Mouse (Mus musculus) naive thymus-derived CD4-positive, alpha-beta T cell, adult 2 months (primary cell): Measurements from ENCODE around the gene Plxna4.

Experiments
- DNase-seq: peaks from one replicate; pipeline ENCODE4 v3.0.0-alpha.2; 2011; ENCODE audit warnings: low read depth

Gene Plxna4

DNA sequence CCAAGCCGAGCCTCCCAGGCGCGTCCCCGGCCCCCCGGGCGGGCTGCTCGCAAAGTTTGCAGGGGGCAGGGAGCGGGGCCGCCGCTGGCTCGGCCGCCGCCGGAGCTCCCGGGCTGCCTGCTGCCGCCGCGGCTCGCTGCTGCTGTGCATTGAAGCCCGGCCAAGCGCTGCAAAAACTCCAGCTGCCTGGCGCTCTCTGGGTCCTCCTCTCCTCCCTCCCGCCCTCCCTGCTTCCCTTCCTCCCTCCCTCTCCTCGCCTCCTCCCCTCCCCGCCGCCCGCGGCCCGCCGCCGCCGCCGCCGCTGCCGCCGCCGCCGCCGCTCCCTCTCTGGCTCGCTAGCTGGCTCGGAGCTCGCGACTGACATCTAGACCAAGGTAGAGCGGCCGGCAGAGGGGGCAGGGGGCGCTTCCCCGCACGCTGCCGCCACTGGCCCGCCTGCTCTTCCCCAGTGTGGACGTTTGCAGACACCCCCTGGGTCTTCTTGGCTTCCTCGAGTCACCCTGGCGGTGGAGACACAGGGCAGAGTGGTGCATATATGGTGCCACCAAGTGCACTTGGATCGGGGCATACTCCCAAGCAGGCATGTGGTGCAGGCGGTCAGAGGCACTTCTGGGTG is at the start of gene Plxna4:
Plxna4 (minus strand) TSS at position 137 of the 616 bp plus-strand sequence.
- DNase-seq = no peak

DNA sequence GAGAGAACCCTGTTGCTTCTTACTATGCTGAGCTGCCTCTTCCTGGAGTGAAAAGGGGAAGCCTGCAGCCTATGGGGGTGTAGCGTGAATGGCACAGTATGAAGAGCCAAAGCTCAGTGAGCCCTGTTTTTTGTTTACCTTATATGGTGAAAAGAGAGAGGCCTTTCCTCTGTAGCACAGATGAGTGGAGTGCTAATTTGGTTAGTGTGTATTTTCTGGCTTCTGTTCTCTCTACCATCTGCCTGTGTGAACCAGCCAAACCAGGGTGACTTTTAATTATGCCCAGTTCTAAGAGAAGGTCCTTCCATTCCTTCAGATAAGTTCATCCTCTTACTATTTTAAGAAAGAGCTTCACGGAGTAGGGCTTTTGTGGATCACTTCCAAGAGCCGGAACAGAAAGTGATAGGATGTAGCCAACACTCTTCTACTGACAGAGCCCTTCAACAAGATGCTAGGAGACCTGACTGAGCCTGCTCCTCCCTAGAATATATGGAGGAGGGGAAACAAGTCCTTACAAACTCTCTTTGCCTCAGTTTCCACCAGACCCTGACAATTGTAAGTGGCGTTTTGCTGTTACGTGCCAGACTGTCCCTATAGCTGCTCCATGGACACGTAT is 49.7 kb upstream of the Plxna4 start:
- DNase-seq = no peak

DNA sequence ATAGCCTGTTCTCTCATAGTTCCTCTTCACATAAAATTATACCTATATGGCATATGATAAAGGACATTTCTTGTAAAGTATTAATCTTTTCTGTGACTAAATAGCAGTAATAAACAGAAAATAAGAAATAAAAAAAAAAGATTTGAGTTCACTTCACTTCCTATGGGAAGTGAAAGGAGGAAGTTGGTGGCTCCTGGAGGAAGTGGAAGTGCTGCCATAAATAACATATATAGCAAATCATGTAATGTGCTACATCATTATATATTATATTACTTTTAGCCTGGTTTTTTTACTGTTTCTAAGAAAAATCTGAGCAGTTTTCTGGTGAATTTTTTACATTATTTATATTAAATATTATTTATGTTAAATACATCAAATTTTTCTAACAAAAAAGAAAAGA is 22.7 kb upstream of the Plxna4 start:
- no peak for DNase-seq

- DNase-seq = no peak
Observed at GRCm38 (mm10) chr6:32606787-32607186, 18.8 kb upstream of the Plxna4 start.

GRCm38 (mm10) chr6:32605581-32605980 is 17.6 kb upstream of the Plxna4 start:
- DNase-seq = no peak

GRCm38 (mm10) chr6:32604901-32605300 is 16.9 kb upstream of the Plxna4 start:
- no peak for DNase-seq

GRCm38 (mm10) chr6:32602130-32602529 is 14.1 kb upstream of the Plxna4 start:
- DNase-seq = no peak

GRCm38 (mm10) chr6:32601306-32601705 is 13.3 kb upstream of the Plxna4 start:
- DNase-seq = no peak

GRCm38 (mm10) chr6:32595591-32595990 is 7.6 kb upstream of the Plxna4 start:
- DNase-seq = no peak

- DNase-seq = peak; percentile 21
Observed at GRCm38 (mm10) chr6:32590979-32591758, 3.2 kb upstream of the Plxna4 start.

GRCm38 (mm10) chr6:32589632-32590031 is 1.6 kb upstream of the Plxna4 start:
- DNase-seq = no peak

- DNase-seq = no peak
Observed at GRCm38 (mm10) chr6:32587136-32588009, 619 bp downstream of the Plxna4 start.

- DNase-seq = no peak
Observed at GRCm38 (mm10) chr6:32586821-32587135, 1.2 kb downstream of the Plxna4 start.

GRCm38 (mm10) chr6:32586390-32586789 is 1.6 kb downstream of the Plxna4 start:
- no peak for DNase-seq

DNA sequence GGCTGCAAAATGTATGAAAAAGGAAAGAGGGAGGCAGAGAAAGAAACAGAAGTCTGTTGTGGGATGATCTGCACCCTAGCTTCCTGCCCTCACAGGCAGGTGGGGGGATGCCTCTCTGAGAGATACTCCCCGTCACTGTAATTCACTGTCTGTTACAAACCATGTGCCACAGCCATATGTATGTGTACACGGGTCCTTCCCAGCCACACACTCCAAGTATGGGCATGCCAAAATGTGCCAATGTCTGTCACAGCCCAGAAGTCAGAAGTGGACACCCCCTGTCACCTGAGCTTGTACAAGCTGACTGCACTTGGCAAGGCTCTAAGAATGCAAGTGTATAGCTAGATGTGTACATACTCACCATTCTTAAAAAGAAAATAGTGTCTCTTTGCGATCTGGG is 2.8 kb downstream of the Plxna4 start:
- no peak for DNase-seq

DNA sequence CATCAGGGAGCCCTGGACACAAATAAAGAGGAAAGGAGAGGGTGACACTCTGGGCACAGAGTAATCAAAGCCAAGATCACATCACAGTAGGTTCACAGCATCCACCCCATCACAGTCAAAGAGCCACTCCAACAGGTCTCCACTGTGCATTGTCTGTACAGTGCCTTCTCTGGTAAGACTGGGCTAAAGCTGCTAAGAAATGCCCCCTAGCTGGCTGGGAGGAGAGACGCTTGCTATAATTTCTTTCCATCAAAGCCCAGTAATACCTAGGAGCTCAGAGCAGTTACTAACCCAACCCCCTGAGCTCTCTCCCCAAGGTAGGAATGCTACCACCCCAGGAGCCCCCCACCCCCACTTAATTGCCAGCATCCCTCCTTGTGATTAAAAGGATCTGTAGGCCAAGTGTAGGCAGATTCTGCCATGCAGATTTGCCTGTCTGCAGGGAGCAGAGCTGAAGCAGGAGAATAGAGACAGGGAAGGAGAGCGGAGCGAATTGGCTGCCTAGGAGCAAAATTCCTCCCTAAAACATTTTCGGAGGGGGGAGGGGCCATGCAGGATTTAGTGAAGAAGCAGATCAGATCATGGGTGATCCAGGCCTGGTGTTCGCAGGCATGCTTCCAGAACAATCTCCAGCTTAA is 3.6 kb downstream of the Plxna4 start:
- no peak for DNase-seq

DNA sequence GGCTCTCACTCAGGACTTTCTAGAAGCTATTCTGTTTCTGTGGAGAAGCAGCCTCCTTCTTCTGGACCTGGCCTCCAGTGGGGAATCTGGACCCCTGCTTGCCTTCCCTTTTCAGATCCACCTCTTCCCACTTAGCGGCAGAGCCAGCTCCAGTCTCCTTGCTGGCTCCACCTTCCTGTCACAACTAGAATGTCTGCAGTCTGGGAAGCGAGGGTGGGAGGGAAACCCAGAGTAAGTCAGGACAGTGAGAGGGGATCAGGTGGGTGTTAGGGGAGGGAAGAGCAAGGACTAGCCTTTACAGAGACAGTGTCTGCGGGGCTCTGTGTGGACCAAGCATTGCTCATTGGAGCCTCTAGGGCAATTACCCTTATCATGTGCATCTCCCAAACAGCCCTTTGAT is 4.4 kb downstream of the Plxna4 start:
- DNase-seq = no peak

- no peak for DNase-seq
Observed at GRCm38 (mm10) chr6:32571485-32571884, 16.5 kb downstream of the Plxna4 start.

DNA sequence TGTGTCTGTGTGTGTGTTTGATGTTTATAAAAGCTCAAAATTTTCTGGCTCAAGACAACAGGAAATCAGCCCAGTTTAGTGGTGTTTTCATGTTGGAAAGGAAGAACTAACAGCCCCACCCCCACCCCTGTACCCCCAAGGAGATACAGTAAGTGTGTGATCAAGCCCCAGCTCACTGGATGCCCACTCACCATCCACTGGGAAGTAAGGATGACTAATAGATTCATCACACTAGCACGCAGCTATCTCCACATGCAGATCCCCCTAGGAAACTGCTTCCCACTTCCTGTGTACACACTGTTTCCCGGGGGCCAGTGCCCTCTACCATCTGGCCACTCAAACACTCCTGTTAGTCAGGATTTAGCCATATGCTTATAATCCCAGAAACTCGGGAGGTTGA is 17.5 kb downstream of the Plxna4 start:
- DNase-seq = no peak

DNA sequence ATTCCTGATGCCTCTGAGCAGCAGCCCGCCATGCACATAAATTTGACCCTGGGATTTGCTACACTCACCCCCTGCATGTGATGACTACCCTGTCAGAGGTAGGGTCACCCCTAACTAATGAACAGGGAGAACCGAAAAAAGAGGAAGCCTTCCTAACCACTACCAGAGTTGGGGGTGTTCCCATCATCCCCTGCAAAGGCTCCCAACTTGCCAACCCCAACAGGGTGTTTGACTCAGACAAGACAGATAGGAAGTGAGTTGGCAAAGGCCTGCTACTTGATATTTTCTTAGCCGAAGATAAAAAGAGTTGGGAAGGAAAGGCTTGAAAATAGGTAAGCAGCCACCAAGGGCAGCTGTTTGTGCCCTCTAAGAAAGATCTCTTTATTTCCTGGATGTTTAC is 18.1 kb downstream of the Plxna4 start:
- DNase-seq = no peak

DNA sequence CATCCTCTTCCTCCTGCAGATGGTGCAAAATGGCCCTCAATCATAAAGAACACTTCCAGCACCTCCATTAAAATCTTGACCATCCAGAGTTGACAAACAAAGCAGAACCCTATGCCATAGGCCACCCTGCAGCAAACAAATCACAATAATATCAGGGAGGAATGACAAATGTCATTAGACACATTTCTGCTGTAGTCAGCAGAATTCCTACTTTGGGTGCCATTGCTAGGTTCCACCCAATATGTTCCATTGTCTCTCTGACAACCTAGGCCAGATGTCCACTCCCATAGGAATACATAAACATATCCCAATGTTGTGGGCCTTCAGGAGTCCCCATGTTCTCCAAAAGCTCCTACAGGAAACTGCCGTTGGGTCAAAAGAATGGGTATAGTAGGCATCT is 41.1 kb downstream of the Plxna4 start:
- no peak for DNase-seq

GRCm38 (mm10) chr6:32544021-32544420 is 44.0 kb downstream of the Plxna4 start:
- no peak for DNase-seq
